Mouse (Mus musculus): ENCODE measurements at regions not wholly inside any gene's neighbourhood (a gene's known extent, or its start where the extent isn't known, plus 50 kb on each side); places are given as distances from the start of the nearest gene placed in this dataset.

GRCm38 (mm10) chr4:88994486-88994885 is 114.5 kb upstream of the Ifne start:
- Histone ChIP-seq H3K4me3 (ENCODE audit: low read length) (no peak overlapping the region), H3K4me1 (ENCODE audit: control insufficient read depth, insufficient read depth, low read length) (no peaks in the 10 kb centered on the region), H3K9ac (ENCODE audit: low read length) (no peak overlapping the region), H3K36me3 (ENCODE audit: control insufficient read depth, insufficient read depth) (no peaks in the 10 kb centered on the region), H3K27ac (ENCODE audit: low read length) (no peak overlapping the region), H3K4me2 (ENCODE audit: low read depth, low read length) (no peak overlapping the region), H3K27me3 (ENCODE audit: control insufficient read depth, insufficient read depth, low read length) (no peaks in the 10 kb centered on the region), H3K9me3 (replicated peaks; ENCODE audit: control insufficient read depth, low read length) (no peaks in the 10 kb centered on the region)
- no peak for ATAC-seq (replicated peaks; ENCODE audit: extremely low read depth, insufficient read depth, low FRiP score)
- WGBS = 65% methylated on average over 4 of the region's 4 CpGs

- Histone ChIP-seq H3K36me3 (ENCODE audit: control insufficient read depth, insufficient read depth) (no peaks in the 10 kb centered on the region), H3K4me1 (ENCODE audit: control insufficient read depth, insufficient read depth, low read length) (no peaks in the 10 kb centered on the region), H3K9me3 (replicated peaks; ENCODE audit: control insufficient read depth, low read length) (no peaks in the 10 kb centered on the region), H3K27ac (ENCODE audit: low read length) (no peak overlapping the region), H3K4me2 (ENCODE audit: low read depth, low read length) (no peak overlapping the region), H3K9ac (ENCODE audit: low read length) (no peak overlapping the region), H3K4me3 (ENCODE audit: low read length) (no peak overlapping the region), H3K27me3 (ENCODE audit: control insufficient read depth, insufficient read depth, low read length) (no peaks in the 10 kb centered on the region)
- no peak for ATAC-seq (replicated peaks; ENCODE audit: extremely low read depth, insufficient read depth, low FRiP score)
- WGBS = 78% methylated on average over 2 of the region's 2 CpGs
Measured at GRCm38 (mm10) chr4:88992498-88992897, 112.5 kb upstream of the Ifne start.

- no peak for ATAC-seq (replicated peaks; ENCODE audit: extremely low read depth, insufficient read depth, low FRiP score)
- Histone ChIP-seq H3K27ac (ENCODE audit: low read length) (no peak overlapping the region), H3K36me3 (ENCODE audit: control insufficient read depth, insufficient read depth) (no peaks in the 10 kb centered on the region), H3K4me1 (ENCODE audit: control insufficient read depth, insufficient read depth, low read length) (no peaks in the 10 kb centered on the region), H3K4me2 (ENCODE audit: low read depth, low read length) (no peak overlapping the region), H3K9ac (ENCODE audit: low read length) (no peak overlapping the region), H3K27me3 (ENCODE audit: control insufficient read depth, insufficient read depth, low read length) (no peaks in the 10 kb centered on the region), H3K4me3 (ENCODE audit: low read length) (no peak overlapping the region), H3K9me3 (replicated peaks; ENCODE audit: control insufficient read depth, low read length) (no peaks in the 10 kb centered on the region)
- WGBS = 66% methylated on average over 4 of the region's 4 CpGs
Measured at GRCm38 (mm10) chr4:88988363-88988762, 108.4 kb upstream of the Ifne start.

- H3K9ac ChIP-seq (ENCODE audit: low read length) = no peak overlapping the region
- no peaks in the 10 kb centered on the region for H3K27me3 ChIP-seq (ENCODE audit: control insufficient read depth, insufficient read depth, low read length)
- 59% methylated on average over 1 of the region's 1 CpGs for WGBS
- H3K4me2 ChIP-seq (ENCODE audit: low read depth, low read length) = no peak overlapping the region
- no peak overlapping the region for H3K4me3 ChIP-seq (ENCODE audit: low read length)
- H3K4me1 ChIP-seq (ENCODE audit: control insufficient read depth, insufficient read depth, low read length) = no peaks in the 10 kb centered on the region
- ATAC-seq (replicated peaks; ENCODE audit: extremely low read depth, insufficient read depth, low FRiP score) = no peak
- no peaks in the 10 kb centered on the region for H3K36me3 ChIP-seq (ENCODE audit: control insufficient read depth, insufficient read depth)
- H3K27ac ChIP-seq (ENCODE audit: low read length) = no peak overlapping the region
- H3K9me3 ChIP-seq (replicated peaks; ENCODE audit: control insufficient read depth, low read length) = no peaks in the 10 kb centered on the region
Measured at GRCm38 (mm10) chr4:88987103-88987502, 107.1 kb upstream of the Ifne start.

- Histone ChIP-seq H3K27ac (ENCODE audit: low read length) (no peak overlapping the region), H3K27me3 (ENCODE audit: control insufficient read depth, insufficient read depth, low read length) (no peaks in the 10 kb centered on the region), H3K36me3 (ENCODE audit: control insufficient read depth, insufficient read depth) (no peaks in the 10 kb centered on the region), H3K4me3 (ENCODE audit: low read length) (no peak overlapping the region), H3K9me3 (replicated peaks; ENCODE audit: control insufficient read depth, low read length) (no peaks in the 10 kb centered on the region), H3K4me1 (ENCODE audit: control insufficient read depth, insufficient read depth, low read length) (no peaks in the 10 kb centered on the region), H3K9ac (ENCODE audit: low read length) (no peak overlapping the region), H3K4me2 (ENCODE audit: low read depth, low read length) (no peak overlapping the region)
- no peak for ATAC-seq (replicated peaks; ENCODE audit: extremely low read depth, insufficient read depth, low FRiP score)
- WGBS = 63% methylated on average over 3 of the region's 3 CpGs
Measured at GRCm38 (mm10) chr4:88982457-88982856, 102.5 kb upstream of the Ifne start.

GRCm38 (mm10) chr4:88977099-88977888 is 97.3 kb upstream of the Ifne start:
- H3K4me3 ChIP-seq (ENCODE audit: low read length) = no peak overlapping the region
- H3K36me3 ChIP-seq (ENCODE audit: control insufficient read depth, insufficient read depth) = no peaks in the 10 kb centered on the region
- H3K27ac ChIP-seq (ENCODE audit: low read length) = no peak overlapping the region
- no peak overlapping the region for H3K9ac ChIP-seq (ENCODE audit: low read length)
- H3K27me3 ChIP-seq (ENCODE audit: control insufficient read depth, insufficient read depth, low read length) = no peaks in the 10 kb centered on the region
- no peaks in the 10 kb centered on the region for H3K9me3 ChIP-seq (replicated peaks; ENCODE audit: control insufficient read depth, low read length)
- no peak overlapping the region for H3K4me2 ChIP-seq (ENCODE audit: low read depth, low read length)
- 70% methylated on average over 3 of the region's 3 CpGs for WGBS
- H3K4me1 ChIP-seq (ENCODE audit: control insufficient read depth, insufficient read depth, low read length) = peaks cover 5% of the 10 kb centered on the region; the same call in 1 of the 2 replicates
- ATAC-seq (replicated peaks; ENCODE audit: extremely low read depth, insufficient read depth, low FRiP score) = no peak

- ATAC-seq (replicated peaks; ENCODE audit: extremely low read depth, insufficient read depth, low FRiP score) = no peak; the same call in 1 of the 2 replicates
- H3K9me3 ChIP-seq (replicated peaks; ENCODE audit: control insufficient read depth, low read length) = no peaks in the 10 kb centered on the region
- no peak overlapping the region for H3K4me2 ChIP-seq (ENCODE audit: low read depth, low read length)
- H3K36me3 ChIP-seq (ENCODE audit: control insufficient read depth, insufficient read depth) = no peaks in the 10 kb centered on the region
- no peaks in the 10 kb centered on the region for H3K27me3 ChIP-seq (ENCODE audit: control insufficient read depth, insufficient read depth, low read length)
- H3K27ac ChIP-seq (ENCODE audit: low read length) = peak overlapping the region; percentile 40; the same call in 1 of the 2 replicates
- WGBS = 43% methylated on average over 2 of the region's 2 CpGs
- peaks cover 5% of the 10 kb centered on the region; the same call in 1 of the 2 replicates for H3K4me1 ChIP-seq (ENCODE audit: control insufficient read depth, insufficient read depth, low read length)
- H3K9ac ChIP-seq (ENCODE audit: low read length) = no peak overlapping the region
- no peak overlapping the region for H3K4me3 ChIP-seq (ENCODE audit: low read length)
Measured at GRCm38 (mm10) chr4:88974535-88974934, 94.5 kb upstream of the Ifne start.

GRCm38 (mm10) chr4:88969134-88969841 is 89.3 kb upstream of the Ifne start:
- Histone ChIP-seq H3K9me3 (replicated peaks; ENCODE audit: control insufficient read depth, low read length) (no peaks in the 10 kb centered on the region), H3K27ac (ENCODE audit: low read length) (no peak overlapping the region), H3K27me3 (ENCODE audit: control insufficient read depth, insufficient read depth, low read length) (no peaks in the 10 kb centered on the region), H3K4me1 (ENCODE audit: control insufficient read depth, insufficient read depth, low read length) (peaks cover 1% of the 10 kb centered on the region; the same call in 1 of the 2 replicates), H3K36me3 (ENCODE audit: control insufficient read depth, insufficient read depth) (no peaks in the 10 kb centered on the region), H3K4me2 (ENCODE audit: low read depth, low read length) (no peak overlapping the region), H3K4me3 (ENCODE audit: low read length) (no peak overlapping the region), H3K9ac (ENCODE audit: low read length) (no peak overlapping the region)
- ATAC-seq (replicated peaks; ENCODE audit: extremely low read depth, insufficient read depth, low FRiP score) = no peak
- WGBS = 65% methylated on average over 6 of the region's 6 CpGs

- no peak overlapping the region for H3K4me2 ChIP-seq (ENCODE audit: low read depth, low read length)
- WGBS = 64% methylated on average over 3 of the region's 3 CpGs
Measured at GRCm38 (mm10) chr4:88959621-88960020, 79.6 kb upstream of the Ifne start.

More at GRCm38 (mm10) chr4:88959621-88960020, 79.6 kb upstream of the Ifne start:
- Histone ChIP-seq H3K4me1 (ENCODE audit: control insufficient read depth, insufficient read depth, low read length) (no peaks in the 10 kb centered on the region), H3K9ac (ENCODE audit: low read length) (no peak overlapping the region), H3K4me3 (ENCODE audit: low read length) (no peak overlapping the region), H3K36me3 (ENCODE audit: control insufficient read depth, insufficient read depth) (no peaks in the 10 kb centered on the region), H3K27me3 (ENCODE audit: control insufficient read depth, insufficient read depth, low read length) (no peaks in the 10 kb centered on the region), H3K27ac (ENCODE audit: low read length) (no peak overlapping the region), H3K9me3 (replicated peaks; ENCODE audit: control insufficient read depth, low read length) (no peaks in the 10 kb centered on the region)
- no peak for ATAC-seq (replicated peaks; ENCODE audit: extremely low read depth, insufficient read depth, low FRiP score)
